ENCODE assay signal across 10 mouse cellular contexts in genomic region chr1:11565309-11565708, GRCm38 (mm10).
DNase-seq lines count a peak whose midpoint lies in the region; ATAC-seq and TF ChIP-seq lines count a peak whose summit lies in the region.
"Had no signal": no experiment of that assay in that cellular context is flagged by ENCODE, and none has a peak within 500 bp of the region (broad histone marks: within the 10 kb centered on the region; RNA-seq: fewer than 3 reads in every experiment).

No protein-coding gene starts in this region.

- H3K9me3 ChIP-seq in neural tube, embryonic 15.5 days (replicated peaks), result no peaks in the 10 kb centered on the region
- H3K9me3 ChIP-seq: liver, embryonic 13.5 days; stomach, embryonic 15.5 days had no signal

- H3K4me1 ChIP-seq in neural tube, embryonic 15.5 days, result no peaks in the 10 kb centered on the region
- H3K4me1 ChIP-seq: liver, embryonic 13.5 days; stomach, embryonic 15.5 days had no signal

- intact Hi-C loops in left cerebral cortex, adult 2 months (cut with DNase I), result loop anchor here (5.0 to 10.0 kb wide), 4 partner anchors 151 to 1269 kb away; partner anchors contain the start of gene A830018L16Rik

- TF ChIP-seq CTCF in left cerebral cortex, adult 2 months (IDR thresholded peaks at IDR 0.05), result peak; percentile 65

- H3K4me2 ChIP-seq in neural tube, embryonic 15.5 days, result no peak overlapping the region
- H3K4me2 ChIP-seq: liver, embryonic 13.5 days; stomach, embryonic 15.5 days had no signal

- H3K36me3 ChIP-seq in neural tube, embryonic 15.5 days, result no peaks in the 10 kb centered on the region
- H3K36me3 ChIP-seq: liver, embryonic 13.5 days; stomach, embryonic 15.5 days had no signal

- 13% methylated on average over 6 of the region's 6 CpGs for WGBS in neural tube, embryonic 15.5 days

- no peak overlapping the region for H3K4me3 ChIP-seq in left cerebral cortex, adult 2 months
- no peak overlapping the region for H3K4me3 ChIP-seq in neural tube, embryonic 15.5 days (replicated peaks)
- H3K4me3 ChIP-seq: liver, embryonic 13.5 days; stomach, embryonic 15.5 days had no signal

- no peak overlapping the region for H3K27ac ChIP-seq in left cerebral cortex, adult 2 months
- no peak overlapping the region for H3K27ac ChIP-seq in neural tube, embryonic 15.5 days (replicated peaks)
- H3K27ac ChIP-seq: liver, embryonic 13.5 days; stomach, embryonic 15.5 days had no signal

- no peaks in the 10 kb centered on the region for H3K27me3 ChIP-seq in neural tube, embryonic 15.5 days (replicated peaks)
- H3K27me3 ChIP-seq: liver, embryonic 13.5 days; stomach, embryonic 15.5 days had no signal

- ATAC-seq in frontal cortex, adult (ENCODE audit: low TSS enrichment), result no peak
- ATAC-seq in neural tube, embryonic 15.5 days (ENCODE audit: low FRiP score), result peak; percentile 79; the same call in 1 of the 2 replicates

- peak; percentile 8 to 34 for DNase-seq in frontal cortex, postnatal 10 days (ENCODE audit: low spot score in 2 of 2)
- DNase-seq in ovary, postnatal 36 days (ENCODE audit: low spot score), result peak; percentile 10
- DNase-seq in ovary, postnatal 10 days (ENCODE audit: low spot score), result no peak
- DNase-seq in embryo, embryonic 11.5 days (ENCODE audit: low read depth, low spot score), result peak; percentile 19
- peak; percentile 30 to 45 for DNase-seq in left cerebral cortex, adult 2 months (ENCODE audit: extremely low spot score in 1 of 2, low spot score in 2 of 2)
- DNase-seq in spleen, adult 12 weeks (ENCODE audit: low spot score), result no peak
- DNase-seq: liver, embryonic 13.5 days had no signal

- H3K9ac ChIP-seq in neural tube, embryonic 15.5 days (replicated peaks), result no peak overlapping the region
- H3K9ac ChIP-seq: liver, embryonic 13.5 days; stomach, embryonic 15.5 days had no signal

Comparison
In these comparisons a context has a peak if more than half of its experiments do, and no peak if none do; other contexts are left out.
1. DNase-seq: peak in frontal cortex, postnatal 10 days (2 of 2), ovary, postnatal 36 days (single experiment), embryo, embryonic 11.5 days (single experiment) and left cerebral cortex, adult 2 months (2 of 2); none in ovary, postnatal 10 days (single experiment) and spleen, adult 12 weeks (single experiment).